Mouse (Mus musculus): ENCODE results near the gene Abcc4. TPM values are rescaled to one million over a fixed set of nuclear protein-coding genes. Genes with fewer than 3 reads are reported as not detected.
"Not testable (repeated sequence)": the region's sequence is repeated elsewhere in the genome, so short reads cannot be mapped to it uniquely, and the experiment has no call there.

The Abcc4 gene
- total and polyA plus RNA-seq, 3 experiments = 5.7 to 9.8 (median 9.1) TPM

- TF ChIP-seq EP300 (IDR thresholded peaks at IDR 0.05; ENCODE audit: insufficient read depth, low read depth, low read length) (no peak), CTCF (IDR thresholded peaks at IDR 0.05) (no peak), POLR2A (IDR thresholded peaks at IDR 0.05; ENCODE audit: insufficient read depth, low read depth, low read length) (no peak)
- no peak for DNase-seq
- Histone ChIP-seq H3K9ac (ENCODE audit: low read depth, low read length) (no peak overlapping the region), H3K36me3 (ENCODE audit: control insufficient read depth, insufficient read depth, low read length) (no peaks in the 10 kb centered on the region), H3K79me2 (replicated peaks; ENCODE audit: control insufficient read depth, insufficient read depth, low read length) (no peaks in the 10 kb centered on the region), H3K27ac (no peak overlapping the region), H3K4me1 (ENCODE audit: control insufficient read depth, insufficient read depth, low read length) (no peaks in the 10 kb centered on the region), H3K4me3 (no peak overlapping the region), H3K27me3 (ENCODE audit: control insufficient read depth, insufficient read depth, low read length) (no peaks in the 10 kb centered on the region)
- intact Hi-C loops (cut with DNase I) = no loop called here
- WGBS = 88% methylated on average over 9 of the region's 9 CpGs
These were observed 163.1 kb downstream of the Abcc4 start for GRCm38 (mm10) chr14:118542947-118543346.

- no peak for TF ChIP-seq EP300 (IDR thresholded peaks at IDR 0.05; ENCODE audit: insufficient read depth, low read depth, low read length)
- no peak for TF ChIP-seq POLR2A (IDR thresholded peaks at IDR 0.05; ENCODE audit: insufficient read depth, low read depth, low read length)
- TF ChIP-seq CTCF (IDR thresholded peaks at IDR 0.05) = no peak
- no peaks in the 10 kb centered on the region for H3K36me3 ChIP-seq (ENCODE audit: control insufficient read depth, insufficient read depth, low read length)
- WGBS = 85% methylated on average over 3 of the region's 3 CpGs
- intact Hi-C loops (cut with DNase I) = no loop called here
- H3K4me1 ChIP-seq (ENCODE audit: control insufficient read depth, insufficient read depth, low read length) = no peaks in the 10 kb centered on the region
- no peak overlapping the region for H3K4me3 ChIP-seq
- no peaks in the 10 kb centered on the region for H3K79me2 ChIP-seq (replicated peaks; ENCODE audit: control insufficient read depth, insufficient read depth, low read length)
- no peak overlapping the region for H3K27ac ChIP-seq
- no peaks in the 10 kb centered on the region for H3K27me3 ChIP-seq (ENCODE audit: control insufficient read depth, insufficient read depth, low read length)
- no peak for DNase-seq
- H3K9ac ChIP-seq (ENCODE audit: low read depth, low read length) = no peak overlapping the region
These were observed 174.5 kb downstream of the Abcc4 start for GRCm38 (mm10) chr14:118531539-118531938.

- intact Hi-C loops (cut with DNase I) = no loop called here
- no peaks in the 10 kb centered on the region for H3K27me3 ChIP-seq (ENCODE audit: control insufficient read depth, insufficient read depth, low read length)
- 70% methylated on average over 9 of the region's 9 CpGs for WGBS
- no peak for DNase-seq
- no peaks in the 10 kb centered on the region for H3K36me3 ChIP-seq (ENCODE audit: control insufficient read depth, insufficient read depth, low read length)
- no peak overlapping the region for H3K4me3 ChIP-seq
- H3K79me2 ChIP-seq (replicated peaks; ENCODE audit: control insufficient read depth, insufficient read depth, low read length) = no peaks in the 10 kb centered on the region
- H3K27ac ChIP-seq = no peak overlapping the region
- H3K4me1 ChIP-seq (ENCODE audit: control insufficient read depth, insufficient read depth, low read length) = no peaks in the 10 kb centered on the region
- H3K9ac ChIP-seq (ENCODE audit: low read depth, low read length) = no peak overlapping the region
- TF ChIP-seq EP300 (IDR thresholded peaks at IDR 0.05; ENCODE audit: insufficient read depth, low read depth, low read length) (no peak), POLR2A (IDR thresholded peaks at IDR 0.05; ENCODE audit: insufficient read depth, low read depth, low read length) (no peak), CTCF (IDR thresholded peaks at IDR 0.05) (no peak)
These were observed 191.6 kb downstream of the Abcc4 start for GRCm38 (mm10) chr14:118514280-118515031.

GRCm38 (mm10) chr14:118511715-118512114, 194.3 kb downstream of the Abcc4 start:
- H3K4me1 ChIP-seq (ENCODE audit: control insufficient read depth, insufficient read depth, low read length); DNase-seq; H3K9ac ChIP-seq (ENCODE audit: low read depth, low read length); H3K27ac ChIP-seq; H3K27me3 ChIP-seq (ENCODE audit: control insufficient read depth, insufficient read depth, low read length); intact Hi-C loops (cut with DNase I); H3K79me2 ChIP-seq (replicated peaks; ENCODE audit: control insufficient read depth, insufficient read depth, low read length); H3K36me3 ChIP-seq (ENCODE audit: control insufficient read depth, insufficient read depth, low read length); H3K4me3 ChIP-seq: not testable (repeated sequence)
- WGBS = 93% methylated on average over 6 of the region's 6 CpGs

- no peak for DNase-seq
- Histone ChIP-seq H3K27me3 (ENCODE audit: control insufficient read depth, insufficient read depth, low read length) (no peaks in the 10 kb centered on the region), H3K27ac (no peak overlapping the region), H3K36me3 (ENCODE audit: control insufficient read depth, insufficient read depth, low read length) (no peaks in the 10 kb centered on the region), H3K4me1 (ENCODE audit: control insufficient read depth, insufficient read depth, low read length) (peaks cover 6% of the 10 kb centered on the region), H3K4me3 (no peak overlapping the region), H3K79me2 (replicated peaks; ENCODE audit: control insufficient read depth, insufficient read depth, low read length) (no peaks in the 10 kb centered on the region), H3K9ac (ENCODE audit: low read depth, low read length) (no peak overlapping the region)
- TF ChIP-seq CTCF (IDR thresholded peaks at IDR 0.05) (no peak), POLR2A (IDR thresholded peaks at IDR 0.05; ENCODE audit: insufficient read depth, low read depth, low read length) (no peak), EP300 (IDR thresholded peaks at IDR 0.05; ENCODE audit: insufficient read depth, low read depth, low read length) (no peak)
- intact Hi-C loops (cut with DNase I) = no loop called here
- WGBS = 84% methylated on average over 2 of the region's 2 CpGs
These were observed 195.2 kb downstream of the Abcc4 start for GRCm38 (mm10) chr14:118510793-118511192.

GRCm38 (mm10) chr14:118510216-118510615, 195.8 kb downstream of the Abcc4 start:
- Histone ChIP-seq H3K9ac (ENCODE audit: low read depth, low read length) (no peak overlapping the region), H3K36me3 (ENCODE audit: control insufficient read depth, insufficient read depth, low read length) (no peaks in the 10 kb centered on the region), H3K27ac (no peak overlapping the region), H3K4me1 (ENCODE audit: control insufficient read depth, insufficient read depth, low read length) (peaks cover 6% of the 10 kb centered on the region), H3K4me3 (no peak overlapping the region), H3K27me3 (ENCODE audit: control insufficient read depth, insufficient read depth, low read length) (no peaks in the 10 kb centered on the region), H3K79me2 (replicated peaks; ENCODE audit: control insufficient read depth, insufficient read depth, low read length) (no peaks in the 10 kb centered on the region)
- TF ChIP-seq POLR2A (IDR thresholded peaks at IDR 0.05; ENCODE audit: insufficient read depth, low read depth, low read length) (no peak), EP300 (IDR thresholded peaks at IDR 0.05; ENCODE audit: insufficient read depth, low read depth, low read length) (no peak), CTCF (IDR thresholded peaks at IDR 0.05) (no peak)
- no peak for DNase-seq
- intact Hi-C loops (cut with DNase I) = no loop called here
- WGBS = 94% methylated on average over 5 of the region's 5 CpGs

Data from heart, adult 2 months (tissue).